Mouse (Mus musculus) layer of hippocampus, adult 2 months (tissue): ENCODE measurements at regions not wholly inside any gene's neighbourhood (a gene's known extent, or its start where the extent isn't known, plus 50 kb on each side); places are given as distances from the start of the nearest gene placed in this dataset.

Experiments used
- DNase-seq, 2 experiments: peaks; one replicate each; pipeline ENCODE4 v3.0.0; 2022; ENCODE audit warnings: low spot score in 2 of 2
- H3K27ac ChIP-seq: fragments of 200-600 bp; 2 replicates; pipeline ENCODE4 v1.8.1; 2022
- H3K4me3 ChIP-seq: fragments of 200-600 bp; 2 replicates; pipeline ENCODE4 v1.8.1; 2022; ENCODE audit warnings: mild to moderate bottlenecking
- CTCF ChIP-seq: fragments of 200-600 bp; conservative IDR thresholded peaks from 2 replicates; pipeline ENCODE4 v1.8.1; 2022; ENCODE audit warnings: antibody characterized with exemption, mild to moderate bottlenecking, moderate library complexity

GRCm38 (mm10) chr8:115494353-115494752 lies 213.2 kb downstream of the Maf start:
- Histone ChIP-seq H3K27ac (no peak overlapping the region), H3K4me3 (no peak overlapping the region)
- TF ChIP-seq CTCF: no peak
- DNase-seq: no peak

DNA sequence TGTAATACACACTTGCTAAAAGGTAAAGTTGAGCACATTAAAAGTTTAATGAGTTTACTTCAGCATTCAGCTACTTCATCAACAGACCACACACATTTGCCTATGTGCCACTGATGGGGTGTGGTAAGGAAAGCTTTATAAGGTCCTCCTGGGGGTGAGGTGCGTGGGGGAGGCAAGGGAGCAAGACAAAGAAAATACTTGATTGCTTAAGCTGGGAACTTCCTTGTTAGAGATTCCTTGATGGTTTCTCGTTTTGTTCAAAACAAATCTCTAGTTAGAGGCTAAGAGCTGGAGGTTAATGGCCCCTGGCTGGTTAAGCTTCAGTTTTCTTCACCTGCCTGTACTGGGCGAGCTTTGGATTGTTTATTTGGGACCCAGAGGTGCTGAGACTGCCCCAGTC lies 220.7 kb downstream of the Maf start:
- no peak for DNase-seq
- Histone ChIP-seq H3K27ac (no peak overlapping the region), H3K4me3 (no peak overlapping the region)
- TF ChIP-seq CTCF: no peak

- no peak for DNase-seq
- no peak overlapping the region for H3K27ac ChIP-seq
- no peak for TF ChIP-seq CTCF
- H3K4me3 ChIP-seq: no peak overlapping the region
Observed at GRCm38 (mm10) chr8:115481136-115481535, 226.5 kb downstream of the Maf start.

- H3K4me3 ChIP-seq: no peak overlapping the region
- no peak for DNase-seq
- TF ChIP-seq CTCF: no peak
- H3K27ac ChIP-seq: no peak overlapping the region
Observed at GRCm38 (mm10) chr8:115478406-115479060, 229.1 kb downstream of the Maf start.

DNA sequence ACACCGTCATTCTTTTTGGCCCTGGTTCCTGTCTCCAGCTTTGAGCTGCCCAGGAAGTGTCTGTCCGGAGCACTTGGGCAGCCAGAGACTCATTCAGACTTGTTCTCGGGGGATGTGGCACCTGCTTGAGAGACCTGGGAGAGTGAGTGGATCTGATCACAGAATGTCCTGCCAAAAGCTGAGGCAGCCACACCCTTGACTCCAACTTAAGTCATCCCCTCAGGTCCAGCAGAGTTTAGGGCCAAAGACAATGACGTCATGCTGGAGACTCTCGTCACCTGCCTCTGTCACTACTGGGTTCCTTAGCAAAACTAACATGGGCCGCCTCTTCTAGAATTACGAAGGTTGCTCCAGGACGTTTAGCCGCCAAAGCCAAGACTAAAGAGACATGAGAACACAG lies 231.5 kb downstream of the Maf start:
- Histone ChIP-seq H3K4me3 (no peak overlapping the region), H3K27ac (no peak overlapping the region)
- DNase-seq: no peak
- TF ChIP-seq CTCF: no peak

DNA sequence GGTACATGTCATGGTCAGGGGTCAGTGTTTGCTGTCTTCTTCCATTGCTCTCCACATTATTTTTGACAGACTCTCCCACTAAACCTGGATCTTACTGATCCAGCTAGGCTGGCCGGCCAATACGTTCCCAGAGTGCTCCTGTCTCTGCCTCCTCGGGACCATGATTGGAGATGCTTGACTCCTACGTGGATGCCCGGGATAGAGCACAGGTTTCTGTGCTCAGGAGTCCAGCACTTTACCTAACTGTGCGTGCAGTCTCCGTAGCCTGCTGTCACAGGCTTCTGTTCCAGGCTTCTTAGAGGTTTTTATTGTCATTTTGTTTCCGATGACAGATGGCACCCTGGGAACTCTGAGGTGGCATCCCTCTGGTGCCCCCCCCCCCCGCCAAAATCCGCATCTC lies 232.4 kb downstream of the Maf start:
- DNase-seq: no peak
- no peak for TF ChIP-seq CTCF
- Histone ChIP-seq H3K4me3 (no peak overlapping the region), H3K27ac (no peak overlapping the region)

DNA sequence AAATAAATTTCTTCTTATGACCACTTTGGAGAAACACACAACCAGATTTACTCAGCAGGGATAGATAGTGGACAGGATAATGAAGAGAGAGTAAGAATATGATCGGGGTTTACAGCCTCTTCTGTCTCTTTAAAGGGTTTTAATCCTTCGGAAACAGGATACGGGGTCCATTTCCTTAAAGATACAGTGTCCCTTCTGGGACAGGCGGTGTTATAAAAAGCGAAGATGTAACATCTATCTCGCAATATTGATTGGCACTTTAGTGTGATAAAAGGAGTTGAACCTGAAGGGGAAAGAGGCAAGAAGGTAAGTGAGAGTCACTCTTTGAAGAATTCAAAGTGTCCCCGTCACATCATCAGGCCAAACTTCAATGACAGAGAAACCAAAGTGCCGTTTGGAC lies 233.6 kb downstream of the Maf start:
- H3K4me3 ChIP-seq: no peak overlapping the region
- H3K27ac ChIP-seq: no peak overlapping the region
- no peak for DNase-seq
- TF ChIP-seq CTCF: no peak

DNA sequence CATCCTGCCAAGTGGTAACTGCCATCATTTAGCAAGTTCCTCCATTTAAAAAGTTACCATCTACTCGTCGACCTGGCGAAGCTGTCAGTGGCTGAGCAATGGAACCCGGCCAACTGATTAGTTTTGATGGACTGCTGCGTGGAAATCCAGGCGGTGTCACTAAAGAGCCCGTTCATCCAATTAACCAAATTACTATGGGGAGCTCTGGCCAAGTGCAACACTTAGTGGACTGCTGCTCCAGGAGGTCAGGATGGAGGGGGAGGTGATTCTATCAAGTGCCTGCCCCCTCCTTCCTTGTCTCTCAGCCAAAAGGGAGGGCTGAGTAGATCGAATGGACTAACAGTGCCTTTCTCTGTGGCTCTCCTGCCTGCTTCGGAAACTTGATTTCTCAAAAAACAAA lies 241.0 kb downstream of the Maf start:
- Histone ChIP-seq H3K4me3 (no peak overlapping the region), H3K27ac (no peak overlapping the region)
- no peak for TF ChIP-seq CTCF
- peak; percentile 10 to 34 for DNase-seq

DNA sequence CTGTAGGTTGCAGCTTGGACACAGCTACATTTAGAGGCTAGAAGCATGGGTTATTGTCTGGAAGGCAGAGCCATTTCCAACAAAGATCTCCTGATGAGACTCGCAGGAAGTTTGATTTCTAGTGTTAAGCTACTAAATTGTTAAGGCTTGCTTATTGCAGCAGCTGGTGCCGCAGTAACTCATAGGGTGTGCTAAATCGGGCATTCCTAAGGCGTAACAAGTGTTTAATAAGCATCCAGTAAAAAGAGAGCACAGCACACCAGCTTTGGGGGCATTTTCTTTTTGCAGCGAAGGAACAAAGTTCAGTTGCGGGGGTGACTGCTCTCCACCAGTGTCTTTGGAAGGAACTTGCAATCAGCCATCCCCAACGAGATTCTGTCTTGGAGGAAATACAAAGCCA lies 241.5 kb downstream of the Maf start:
- no peak overlapping the region for H3K27ac ChIP-seq
- no peak for DNase-seq
- TF ChIP-seq CTCF: no peak
- no peak overlapping the region for H3K4me3 ChIP-seq

DNA sequence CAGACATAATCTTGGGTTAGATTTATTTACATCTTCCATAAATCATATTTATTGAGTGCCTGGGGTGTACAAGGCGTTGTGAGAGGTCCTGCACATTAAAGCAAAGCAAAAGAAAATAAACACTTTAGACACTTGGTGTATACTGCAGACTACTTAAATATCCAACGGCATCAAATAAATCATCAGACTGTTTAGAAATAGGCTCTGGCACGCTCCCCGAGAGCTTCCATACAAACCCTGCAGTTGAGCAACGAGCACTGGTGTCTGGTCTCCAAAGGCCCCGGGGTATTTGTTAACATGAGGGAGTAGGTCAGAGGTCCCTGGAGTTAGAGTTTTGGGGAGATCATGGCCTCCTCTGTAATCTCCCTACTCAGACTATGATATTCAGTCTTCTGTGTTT lies 244.9 kb downstream of the Maf start:
- DNase-seq: no peak
- no peak for TF ChIP-seq CTCF
- Histone ChIP-seq H3K27ac (no peak overlapping the region), H3K4me3 (no peak overlapping the region)

- DNase-seq: no peak
- no peak overlapping the region for H3K4me3 ChIP-seq
- TF ChIP-seq CTCF: no peak
Observed at GRCm38 (mm10) chr8:115458119-115458518, 249.5 kb downstream of the Maf start.

GRCm38 (mm10) chr8:115450789-115451188 lies 256.8 kb downstream of the Maf start:
- H3K4me3 ChIP-seq: no peak overlapping the region
- no peak overlapping the region for H3K27ac ChIP-seq
- TF ChIP-seq CTCF: no peak
- DNase-seq: no peak

More at GRCm38 (mm10) chr8:115458119-115458518, 249.5 kb downstream of the Maf start:
- H3K27ac ChIP-seq: no peak overlapping the region

GRCm38 (mm10) chr8:115448367-115448766 lies 259.2 kb downstream of the Maf start:
- no peak for DNase-seq
- H3K27ac ChIP-seq: no peak overlapping the region
- no peak for TF ChIP-seq CTCF
- H3K4me3 ChIP-seq: no peak overlapping the region

DNA sequence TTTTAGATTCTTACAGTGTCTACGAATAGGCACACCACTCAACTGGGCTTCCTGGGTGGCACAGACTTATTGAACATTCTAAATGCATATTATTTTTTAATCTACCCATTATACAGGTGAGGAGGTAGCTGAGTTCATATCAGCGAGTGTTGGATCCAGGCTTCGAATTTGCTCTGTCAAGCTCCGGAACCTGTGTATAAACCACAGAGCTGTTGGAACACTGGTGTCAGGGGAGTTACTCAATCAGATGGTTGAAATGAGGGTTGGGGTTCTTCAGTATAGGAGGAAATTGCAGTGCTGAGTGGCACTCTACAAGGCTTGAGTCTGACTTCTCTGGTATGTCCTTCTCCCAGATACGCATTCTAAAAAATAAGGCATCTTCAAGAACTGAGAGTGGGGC lies 263.1 kb downstream of the Maf start:
- TF ChIP-seq CTCF: no peak
- Histone ChIP-seq H3K4me3 (no peak overlapping the region), H3K27ac (no peak overlapping the region)
- no peak for DNase-seq
